Mouse (Mus musculus) heart, postnatal 0 days (tissue): ENCODE data around the gene Fgfr2. TPM values are rescaled to one million over a fixed set of nuclear protein-coding genes. Genes with fewer than 3 reads are reported as not detected.

ENCODE experiments used
- ATAC-seq: fragments of 200-750 bp; cut with Nextera tagmentation; 2 replicates; pipeline ENCODE4 v1.8.0; 2017; ENCODE audit warnings: low read depth, moderate number of reproducible peaks, moderate library complexity; ENCODE audit not compliant: insufficient read depth
- DNase-seq: peaks from one replicate; pipeline ENCODE4 v3.0.0-alpha.2; 2016; ENCODE audit warnings: low spot score
- H3K27ac ChIP-seq: fragments of 300-500 bp; sonication (generic); 2 replicates; pipeline ENCODE4 v1.5.1; 2014; ENCODE audit warnings: low read depth, mild to moderate bottlenecking
- H3K27me3 ChIP-seq: fragments of 300-500 bp; sonication (generic); 2 replicates; pipeline ENCODE4 v1.6.1; 2014; ENCODE audit warnings: low read length, mixed read lengths; ENCODE audit not compliant: control insufficient read depth, insufficient read depth
- H3K36me3 ChIP-seq: fragments of 300-500 bp; sonication (generic); replicated peaks from 2 replicates; pipeline ENCODE4 v1.6.1; 2014; ENCODE audit warnings: low read length, mixed read lengths; ENCODE audit not compliant: control insufficient read depth, insufficient read depth
- H3K4me1 ChIP-seq: fragments of 300-500 bp; sonication (generic); 2 replicates; pipeline ENCODE4 v1.6.1; 2014; ENCODE audit warnings: antibody characterized with exemption; ENCODE audit not compliant: control insufficient read depth, insufficient read depth
- H3K4me2 ChIP-seq: fragments of 300-500 bp; sonication (generic); 2 replicates; pipeline ENCODE4 v1.6.1; 2014; ENCODE audit warnings: low read depth, mild to moderate bottlenecking, low read length, moderate library complexity
- H3K4me3 ChIP-seq: fragments of 300-500 bp; sonication (generic); 2 replicates; pipeline ENCODE4 v1.5.1; 2014; ENCODE audit warnings: low read depth, low read length
- H3K9ac ChIP-seq: fragments of 300-500 bp; sonication (generic); replicated peaks from 2 replicates; pipeline ENCODE4 v1.6.1; 2014; ENCODE audit warnings: low read depth, low read length, mixed read lengths
- H3K9me3 ChIP-seq: fragments of 300-500 bp; sonication (generic); replicated peaks from 2 replicates; pipeline ENCODE4 v1.6.1; 2016; ENCODE audit warnings: low read length; ENCODE audit not compliant: control insufficient read depth
- CTCF ChIP-seq: IDR thresholded peaks from 2 replicates; pipeline ENCODE4 v1.5.1; 2016; ENCODE audit warnings: antibody characterized with exemption, control low read depth, low read depth
- EP300 ChIP-seq: IDR thresholded peaks from 2 replicates; pipeline ENCODE4 v1.6.1; 2016; ENCODE audit warnings: antibody characterized with exemption, low read depth
- WGBS: fragments of 180-500 bp; shearing (Covaris S2); extraction: QIAGEN DNeasy Blood & Tissue Kit; methylation state at CpG from one replicate; pipeline ENCODE4 v1.1.7; 2014; 5-methylcytosine and 5-hydroxymethylcytosine counted together
- polyA plus RNA-seq: library from polyadenylated mRNA; unstranded; fragments of >200 nt; fragmentation: Nextera tagmentation; extraction: Ambion mirVana; gene quantifications from 2 replicates; pipeline ENCODE4 v1.2.1, GENCODE M21; 2015
- total RNA-seq: library from RNA; depleted of rRNA; stranded (reverse); fragments of >200 nt; gene quantifications from 2 replicates; pipeline ENCODE4 v1.2.3, GENCODE M21; 2014; ENCODE audit warnings: low replicate concordance

The Fgfr2 gene
- total and polyA plus RNA-seq, 2 experiments from 2014 or later = 3.8 to 11.5 TPM

GRCm38 (mm10) chr7:130199951-130200350 lies 2923.2 kb downstream of the Fgfr2 start:
- Histone ChIP-seq H3K4me2 (no peak overlapping the region), H3K9ac (no peak overlapping the region), H3K4me1 (no peaks in the 10 kb centered on the region), H3K27ac (no peak overlapping the region), H3K4me3 (no peak overlapping the region), H3K9me3 (no peaks in the 10 kb centered on the region), H3K27me3 (no peaks in the 10 kb centered on the region), H3K36me3 (no peaks in the 10 kb centered on the region; the same call in 1 of the 2 replicates)
- no peak for DNase-seq
- TF ChIP-seq CTCF = no peak
- no peak for TF ChIP-seq EP300
- 77% methylated on average over 9 of the region's 9 CpGs for WGBS
- ATAC-seq = no peak

- H3K9me3 ChIP-seq = no peaks in the 10 kb centered on the region
- H3K36me3 ChIP-seq = no peaks in the 10 kb centered on the region; the same call in 1 of the 2 replicates
- H3K4me1 ChIP-seq = no peaks in the 10 kb centered on the region
- no peak overlapping the region for H3K4me2 ChIP-seq
- TF ChIP-seq EP300 (no peak), CTCF (no peak)
- 47% methylated on average over 5 of the region's 5 CpGs for WGBS
- no peaks in the 10 kb centered on the region for H3K27me3 ChIP-seq
- ATAC-seq (no peak), DNase-seq (no peak)
- no peak overlapping the region for H3K27ac ChIP-seq
- no peak overlapping the region for H3K9ac ChIP-seq
- H3K4me3 ChIP-seq = no peak overlapping the region
These were observed 2923.8 kb downstream of the Fgfr2 start for GRCm38 (mm10) chr7:130199317-130199716.

GRCm38 (mm10) chr7:130195081-130195480 lies 2928.1 kb downstream of the Fgfr2 start:
- Histone ChIP-seq H3K9ac (no peak overlapping the region), H3K36me3 (no peaks in the 10 kb centered on the region; the same call in 1 of the 2 replicates), H3K27me3 (no peaks in the 10 kb centered on the region), H3K27ac (no peak overlapping the region), H3K4me3 (no peak overlapping the region), H3K4me1 (no peaks in the 10 kb centered on the region), H3K9me3 (no peaks in the 10 kb centered on the region), H3K4me2 (no peak overlapping the region)
- no peak for ATAC-seq
- TF ChIP-seq CTCF (no peak), EP300 (no peak)
- 75% methylated on average over 2 of the region's 2 CpGs for WGBS
- no peak for DNase-seq

- no peaks in the 10 kb centered on the region for H3K36me3 ChIP-seq
- 67% methylated on average over 15 of the region's 15 CpGs for WGBS
- no peaks in the 10 kb centered on the region for H3K27me3 ChIP-seq
- no peaks in the 10 kb centered on the region for H3K9me3 ChIP-seq
- no peak overlapping the region for H3K4me2 ChIP-seq
- no peak overlapping the region for H3K4me3 ChIP-seq
- TF ChIP-seq CTCF = no peak
- no peak for TF ChIP-seq EP300
- no peak overlapping the region for H3K9ac ChIP-seq
- H3K27ac ChIP-seq = no peak overlapping the region
- DNase-seq = no peak
- H3K4me1 ChIP-seq = no peaks in the 10 kb centered on the region
- ATAC-seq = no peak
These were observed 2932.7 kb downstream of the Fgfr2 start for GRCm38 (mm10) chr7:130190329-130190975.

GRCm38 (mm10) chr7:130189901-130190300 lies 2933.2 kb downstream of the Fgfr2 start:
- TF ChIP-seq EP300 = no peak
- no peak for TF ChIP-seq CTCF
- Histone ChIP-seq H3K27ac (no peak overlapping the region), H3K36me3 (no peaks in the 10 kb centered on the region), H3K4me3 (no peak overlapping the region), H3K27me3 (no peaks in the 10 kb centered on the region), H3K4me2 (no peak overlapping the region), H3K4me1 (no peaks in the 10 kb centered on the region), H3K9me3 (no peaks in the 10 kb centered on the region), H3K9ac (no peak overlapping the region)
- WGBS = 84% methylated on average over 4 of the region's 4 CpGs
- ATAC-seq = no peak
- DNase-seq = no peak

- no peak for ATAC-seq
- H3K36me3 ChIP-seq = no peaks in the 10 kb centered on the region
- H3K27me3 ChIP-seq = no peaks in the 10 kb centered on the region
- no peak overlapping the region for H3K9ac ChIP-seq
- DNase-seq = no peak
- no peak overlapping the region for H3K27ac ChIP-seq
- H3K9me3 ChIP-seq = no peaks in the 10 kb centered on the region
- 68% methylated on average over 2 of the region's 2 CpGs for WGBS
- no peak overlapping the region for H3K4me3 ChIP-seq
- TF ChIP-seq CTCF = no peak
- TF ChIP-seq EP300 = no peak
- no peak overlapping the region for H3K4me2 ChIP-seq
- H3K4me1 ChIP-seq = no peaks in the 10 kb centered on the region
These were observed 2935.0 kb downstream of the Fgfr2 start for GRCm38 (mm10) chr7:130188108-130188507.
